Mouse (Mus musculus) layer of hippocampus, adult 18-20 months (tissue): Measurements from ENCODE around the gene Abcg4. TPM values are rescaled to one million over a fixed set of nuclear protein-coding genes. Genes with fewer than 3 reads are reported as not detected.
"Not testable (repeated sequence)": the region's sequence is repeated elsewhere in the genome, so short reads cannot be mapped to it uniquely, and the experiment has no call there.

Experiments used
- DNase-seq, 2 experiments: peaks; one replicate each; pipeline ENCODE4 v3.0.0; 2022; ENCODE audit warnings: low spot score in 2 of 2
- long read RNA-seq: library from polyadenylated mRNA; stranded (forward); transcript quantifications from one replicate; pipeline ENCODE4 v2.0.0, GENCODE M21; 2021
- total RNA-seq, 2 experiments: library from RNA; stranded (reverse); gene quantifications; 2 replicates each; pipeline ENCODE4 v1.2.3; 2021

The Abcg4 gene
- 10 to 100 TPM; 65.5 to 74.6 TPM for total RNA-seq
- long read RNA-seq, transcript Abcg4-208 (15 exons, 3,999 nt) = major isoform, 53 of 96 reads
- long read RNA-seq, partial matches to known transcripts = 12 of 96 reads
- long read RNA-seq, other reads (novel, unspliced or antisense) = 26 of 96 reads

GRCm38 (mm10) chr9:44288076-44288958 lies at the start of gene Abcg4:
Gene Abcg4 (minus strand): TSS chr9:44288615.
- DNase-seq = peak; percentile 61 to 62

- DNase-seq = no peak
Measured at GRCm38 (mm10) chr9:44337436-44338169, 49.2 kb upstream of the Abcg4 start.

- no peak for DNase-seq
Measured at GRCm38 (mm10) chr9:44336964-44337363, 48.5 kb upstream of the Abcg4 start.

- DNase-seq = not testable (repeated sequence)
Measured at GRCm38 (mm10) chr9:44336513-44336912, 48.1 kb upstream of the Abcg4 start.

- no peak for DNase-seq
Measured at GRCm38 (mm10) chr9:44336093-44336406, 47.6 kb upstream of the Abcg4 start.

GRCm38 (mm10) chr9:44335331-44336092 lies 47.1 kb upstream of the Abcg4 start:
- no peak for DNase-seq

- DNase-seq = peak; percentile 98 to 99
Measured at GRCm38 (mm10) chr9:44334396-44335330, 46.2 kb upstream of the Abcg4 start, which contains the start of gene H2afx. Gene H2afx (plus strand): TSS chr9:44334694.

GRCm38 (mm10) chr9:44332918-44333638 lies 44.7 kb upstream of the Abcg4 start:
- DNase-seq = no peak

GRCm38 (mm10) chr9:44330736-44331135 lies 42.3 kb upstream of the Abcg4 start:
- no peak for DNase-seq

- no peak for DNase-seq
Measured at GRCm38 (mm10) chr9:44327926-44328325, 39.5 kb upstream of the Abcg4 start.

- DNase-seq = no peak
Measured at GRCm38 (mm10) chr9:44327064-44327711, 38.8 kb upstream of the Abcg4 start.

GRCm38 (mm10) chr9:44326371-44327063 lies 38.1 kb upstream of the Abcg4 start:
- peak; percentile 82 to 92 for DNase-seq

GRCm38 (mm10) chr9:44325768-44326370 lies 37.5 kb upstream of the Abcg4 start, which contains the start of gene Dpagt1:
Gene Dpagt1 (plus strand): TSS chr9:44326019.
- no peak for DNase-seq

GRCm38 (mm10) chr9:44325032-44325767 lies 36.8 kb upstream of the Abcg4 start:
- not testable (repeated sequence) for DNase-seq

GRCm38 (mm10) chr9:44324147-44324546 lies 35.7 kb upstream of the Abcg4 start:
- no peak for DNase-seq

- not testable (repeated sequence) for DNase-seq
Measured at GRCm38 (mm10) chr9:44323656-44324055, 35.2 kb upstream of the Abcg4 start.

- peak in 1 of 2 experiments; percentile 68 for DNase-seq
Measured at GRCm38 (mm10) chr9:44320799-44321133, 32.4 kb upstream of the Abcg4 start.
